Mouse (Mus musculus) mouse trophoblast stem cell (cell line): ENCODE data around the gene Rpl41.

Experiments
- in situ Hi-C, 2 experiments: fragments of 300-500 bp; cut with MseI, MboI; formaldehyde crosslinking; loops; 2 replicates in 1 of 2; 3 replicates in 1 of 2; pipeline ENCODE4 v1.15.1; 2025

Rpl41 gene

GRCm38 (mm10) chr10:128548947-128549681 is at the start of gene Rpl41:
Gene Rpl41 (minus strand): TSS chr10:128549305.
- in situ Hi-C loops = no loop called here

GRCm38 (mm10) chr10:128598476-128598875 is 49.4 kb upstream of the Rpl41 start:
- in situ Hi-C loops = no loop called here

- in situ Hi-C loops = no loop called here
Measured at GRCm38 (mm10) chr10:128592797-128593196, 43.7 kb upstream of the Rpl41 start.

GRCm38 (mm10) chr10:128591436-128591835 is 42.3 kb upstream of the Rpl41 start:
- in situ Hi-C loops = no loop called here

GRCm38 (mm10) chr10:128590193-128590690 is 41.1 kb upstream of the Rpl41 start:
- in situ Hi-C loops = no loop called here

- in situ Hi-C loops = no loop called here
Measured at GRCm38 (mm10) chr10:128589464-128590192, 40.5 kb upstream of the Rpl41 start, which contains the start of gene Erbb3. Gene Erbb3 (minus strand): TSS chr10:128589652.

- in situ Hi-C loops = no loop called here
Measured at GRCm38 (mm10) chr10:128588775-128589463, 39.8 kb upstream of the Rpl41 start.

GRCm38 (mm10) chr10:128588136-128588535 is 39.0 kb upstream of the Rpl41 start:
- in situ Hi-C loops = no loop called here

- in situ Hi-C loops = no loop called here
Measured at GRCm38 (mm10) chr10:128587697-128588096, 38.6 kb upstream of the Rpl41 start.

GRCm38 (mm10) chr10:128587120-128587519 is 38.0 kb upstream of the Rpl41 start:
- in situ Hi-C loops = no loop called here

GRCm38 (mm10) chr10:128586546-128586945 is 37.4 kb upstream of the Rpl41 start:
- in situ Hi-C loops = no loop called here

- in situ Hi-C loops = no loop called here
Measured at GRCm38 (mm10) chr10:128584386-128584785, 35.3 kb upstream of the Rpl41 start.

- in situ Hi-C loops = no loop called here
Measured at GRCm38 (mm10) chr10:128583644-128584043, 34.5 kb upstream of the Rpl41 start.

- in situ Hi-C loops = no loop called here
Measured at GRCm38 (mm10) chr10:128579731-128580130, 30.6 kb upstream of the Rpl41 start.

GRCm38 (mm10) chr10:128579298-128579697 is 30.2 kb upstream of the Rpl41 start:
- in situ Hi-C loops = no loop called here

- in situ Hi-C loops = no loop called here
Measured at GRCm38 (mm10) chr10:128578330-128578729, 29.2 kb upstream of the Rpl41 start.

- in situ Hi-C loops = no loop called here
Measured at GRCm38 (mm10) chr10:128575063-128575462, 26.0 kb upstream of the Rpl41 start.

GRCm38 (mm10) chr10:128565788-128566531 is 16.9 kb upstream of the Rpl41 start, which contains the start of gene Pa2g4:
Gene Pa2g4 (minus strand): TSS chr10:128565987.
- in situ Hi-C loops = no loop called here

GRCm38 (mm10) chr10:128565206-128565787 is 16.2 kb upstream of the Rpl41 start:
- in situ Hi-C loops = no loop called here

GRCm38 (mm10) chr10:128563544-128563943 is 14.4 kb upstream of the Rpl41 start:
- in situ Hi-C loops = no loop called here

GRCm38 (mm10) chr10:128556963-128557362 is 7.9 kb upstream of the Rpl41 start:
- in situ Hi-C loops = no loop called here
